Mouse (Mus musculus) limb, embryonic 13.5 days (tissue): ENCODE measurements around the gene Gm2042. TPM values are rescaled to one million over a fixed set of nuclear protein-coding genes. Genes with fewer than 3 reads are reported as not detected.
"Not testable (repeated sequence)": the region's sequence is repeated elsewhere in the genome, so short reads cannot be mapped to it uniquely, and the experiment has no call there.

Experiments used
- ATAC-seq: fragments of 200-750 bp; cut with Nextera tagmentation; 2 replicates; pipeline ENCODE4 v1.8.0; 2017; ENCODE audit warnings: low read depth, moderate number of reproducible peaks, moderate TSS enrichment; ENCODE audit not compliant: low FRiP score
- H3K27ac ChIP-seq: fragments of 300-500 bp; sonication (generic); 2 replicates; pipeline ENCODE4 v1.5.1; 2015; ENCODE audit warnings: inconsistent platforms, mild to moderate bottlenecking, moderate library complexity
- H3K27me3 ChIP-seq: fragments of 300-500 bp; sonication (generic); 2 replicates; pipeline ENCODE4 v1.6.1; 2015; ENCODE audit warnings: mild to moderate bottlenecking, inconsistent platforms
- H3K36me3 ChIP-seq: fragments of 300-500 bp; sonication (generic); 2 replicates; pipeline ENCODE4 v1.6.1; 2015; ENCODE audit warnings: inconsistent platforms, mild to moderate bottlenecking, moderate library complexity
- H3K4me1 ChIP-seq: fragments of 300-500 bp; sonication (generic); 2 replicates; pipeline ENCODE4 v1.6.1; 2015; ENCODE audit warnings: inconsistent platforms
- H3K4me2 ChIP-seq: fragments of 300-500 bp; sonication (generic); replicated peaks from 2 replicates; pipeline ENCODE4 v1.6.1; 2015; ENCODE audit warnings: inconsistent platforms, mild to moderate bottlenecking, moderate library complexity
- H3K4me3 ChIP-seq: fragments of 300-500 bp; sonication (generic); 2 replicates; pipeline ENCODE4 v1.5.1; 2015; ENCODE audit warnings: moderate library complexity, mild to moderate bottlenecking, inconsistent platforms
- H3K9ac ChIP-seq: fragments of 300-500 bp; sonication (generic); 2 replicates; pipeline ENCODE4 v1.6.1; 2015; ENCODE audit warnings: mild to moderate bottlenecking, inconsistent platforms
- H3K9me3 ChIP-seq: fragments of 300-500 bp; sonication (generic); 2 replicates; pipeline ENCODE4 v1.6.1; 2016; ENCODE audit warnings: inconsistent platforms
- WGBS: fragments of 180-500 bp; shearing (Covaris S2); methylation state at CpG from one replicate; pipeline ENCODE4 v1.1.7; 2015; 5-methylcytosine and 5-hydroxymethylcytosine counted together
- polyA plus RNA-seq: library from polyadenylated mRNA; unstranded; fragments of >200 nt; fragmentation: Nextera tagmentation; extraction: Ambion mirVana; gene quantifications from 2 replicates; pipeline ENCODE4 v1.2.1, GENCODE M21; 2015

Gene Gm2042
- not detected in 2 replicates for polyA plus RNA-seq

GRCm38 (mm10) chr12:87953780-87954179 lies at the start of gene Gm2042:
Gene Gm2042 (plus strand): TSS chr12:87954080.
- H3K9ac ChIP-seq, H3K4me2 ChIP-seq, H3K4me1 ChIP-seq, H3K36me3 ChIP-seq, H3K27me3 ChIP-seq, H3K4me3 ChIP-seq, H3K27ac ChIP-seq, ATAC-seq, H3K9me3 ChIP-seq: not testable (repeated sequence)
- 81% methylated on average over 2 of the region's 2 CpGs for WGBS

GRCm38 (mm10) chr12:87919721-87920120 lies 34.2 kb upstream of the Gm2042 start, which contains the start of gene Gm2035:
Gene Gm2035 (minus strand): TSS chr12:87919857.
- H3K4me1 ChIP-seq, H3K9ac ChIP-seq, H3K27me3 ChIP-seq, ATAC-seq, H3K4me2 ChIP-seq, H3K27ac ChIP-seq, H3K36me3 ChIP-seq, H3K4me3 ChIP-seq, H3K9me3 ChIP-seq: not testable (repeated sequence)
- WGBS: 78% methylated on average over 2 of the region's 2 CpGs

DNA sequence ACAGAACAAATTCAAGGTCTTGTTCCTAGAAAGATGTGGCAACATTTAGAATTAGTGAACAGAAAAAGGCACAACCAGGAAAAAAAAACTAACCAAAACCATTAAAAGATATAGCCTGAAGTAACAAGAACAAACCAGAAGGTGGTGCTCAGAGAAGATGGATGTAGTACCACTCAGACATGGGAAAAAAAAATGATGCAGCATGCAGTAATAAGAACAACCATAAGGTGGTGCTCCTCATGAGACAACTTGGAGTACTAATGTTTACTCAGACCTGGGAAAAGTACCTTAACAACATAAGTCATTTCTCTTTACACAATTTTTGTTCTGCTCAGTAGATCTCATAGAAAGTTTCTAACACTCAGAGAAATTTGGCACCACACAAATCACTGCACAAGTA lies 30.1 kb downstream of the Gm2042 start:
- not testable (repeated sequence) for ATAC-seq, H3K4me1 ChIP-seq, H3K9me3 ChIP-seq, H3K27ac ChIP-seq, H3K9ac ChIP-seq, H3K27me3 ChIP-seq, H3K4me3 ChIP-seq, H3K4me2 ChIP-seq, H3K36me3 ChIP-seq

GRCm38 (mm10) chr12:88004118-88004517 lies 50.2 kb downstream of the Gm2042 start:
- H3K36me3 ChIP-seq, H3K27me3 ChIP-seq, H3K9me3 ChIP-seq, ATAC-seq, H3K4me1 ChIP-seq, H3K4me2 ChIP-seq, H3K9ac ChIP-seq, H3K27ac ChIP-seq, H3K4me3 ChIP-seq: not testable (repeated sequence)
- WGBS: 75% methylated on average over 3 of the region's 3 CpGs

Other genes starting within 250 kb of the Gm2042 start
- gene Gm21319, start 178.3 kb upstream of the Gm2042 start, polyA plus RNA-seq: not detected in 2 replicates
- gene Gm21936, start 158.6 kb upstream of the Gm2042 start, polyA plus RNA-seq: not detected in 2 replicates
- not detected in 2 replicates for gene BB287469, start 137.5 kb upstream of the Gm2042 start, polyA plus RNA-seq
- not detected in 2 replicates for gene Gm2001, start 111.7 kb upstream of the Gm2042 start, polyA plus RNA-seq
- not detected in 2 replicates for gene Gm2016, start 80.0 kb upstream of the Gm2042 start, polyA plus RNA-seq
- not detected in 2 replicates for gene Gm2022, start 58.7 kb upstream of the Gm2042 start, polyA plus RNA-seq
- not detected in 2 replicates for gene Gm2035, start 34.2 kb upstream of the Gm2042 start, polyA plus RNA-seq
- gene Gm2075, start 57.8 kb downstream of the Gm2042 start, polyA plus RNA-seq: not detected in 2 replicates
- not detected in 2 replicates for gene Gm6803, start 64.7 kb downstream of the Gm2042 start, polyA plus RNA-seq
- gene Gm2056, start 72.9 kb downstream of the Gm2042 start, polyA plus RNA-seq: not detected in 2 replicates
- not detected in 2 replicates for gene Gm16368, start 129.6 kb downstream of the Gm2042 start, polyA plus RNA-seq
- not detected in 2 replicates for gene Gm10436, start 228.0 kb downstream of the Gm2042 start, polyA plus RNA-seq